Mouse (Mus musculus) neural tube, embryonic 11.5 days (tissue): ENCODE data around the gene Zfand3. TPM values are rescaled to one million over a fixed set of nuclear protein-coding genes. Genes with fewer than 3 reads are reported as not detected.

Experiments
- ATAC-seq: fragments of 200-750 bp; cut with Nextera tagmentation; 2 replicates; pipeline ENCODE4 v1.8.0; 2017; ENCODE audit warnings: moderate number of reproducible peaks, mild to moderate bottlenecking, moderate TSS enrichment, moderate library complexity; ENCODE audit not compliant: insufficient read depth, low FRiP score, low TSS enrichment
- DNase-seq: peaks from one replicate; pipeline ENCODE4 v3.0.0-alpha.2; 2015; ENCODE audit warnings: low spot score
- H3K27ac ChIP-seq: fragments of 300-500 bp; sonication (generic); 2 replicates; pipeline ENCODE4 v1.5.1; 2014; ENCODE audit warnings: low read depth, mild to moderate bottlenecking, low read length
- H3K27me3 ChIP-seq: fragments of 300-500 bp; sonication (generic); 2 replicates; pipeline ENCODE4 v1.6.1; 2014; ENCODE audit warnings: mild to moderate bottlenecking, low read length, mixed read lengths; ENCODE audit not compliant: control insufficient read depth, insufficient read depth
- H3K36me3 ChIP-seq: fragments of 300-500 bp; sonication (generic); 2 replicates; pipeline ENCODE4 v1.6.1; 2014; ENCODE audit warnings: mild to moderate bottlenecking, low read length, moderate library complexity, mixed read lengths; ENCODE audit not compliant: control insufficient read depth, insufficient read depth
- H3K4me1 ChIP-seq: fragments of 300-500 bp; sonication (generic); 2 replicates; pipeline ENCODE4 v1.6.1; 2014; ENCODE audit warnings: low read length, mixed read lengths; ENCODE audit not compliant: control insufficient read depth, insufficient read depth
- H3K4me2 ChIP-seq: fragments of 300-500 bp; sonication (generic); 2 replicates; pipeline ENCODE4 v1.6.1; 2014; ENCODE audit warnings: low read depth, mild to moderate bottlenecking, moderate library complexity
- H3K4me3 ChIP-seq: fragments of 300-500 bp; sonication (generic); 2 replicates; pipeline ENCODE4 v1.5.1; 2014; ENCODE audit warnings: low read depth, low read length
- H3K9ac ChIP-seq: fragments of 300-500 bp; sonication (generic); 2 replicates; pipeline ENCODE4 v1.6.1; 2014; ENCODE audit warnings: mild to moderate bottlenecking, low read length
- H3K9me3 ChIP-seq: fragments of 300-500 bp; sonication (generic); 2 replicates; pipeline ENCODE4 v1.6.1; 2016; ENCODE audit warnings: low read length; ENCODE audit not compliant: control insufficient read depth
- WGBS: fragments of 180-500 bp; shearing (Covaris S2); extraction: QIAGEN DNeasy Blood & Tissue Kit; methylation state at CpG from one replicate; pipeline ENCODE4 v1.1.7; 2014; 5-methylcytosine and 5-hydroxymethylcytosine counted together
- polyA plus RNA-seq: library from polyadenylated mRNA; unstranded; fragments of >200 nt; fragmentation: Nextera tagmentation; extraction: Ambion mirVana; gene quantifications from 2 replicates; pipeline ENCODE4 v1.2.1, GENCODE M21; 2014

The Zfand3 gene
- polyA plus RNA-seq, 1 experiment from 2014 or later = 67.0 TPM

DNA sequence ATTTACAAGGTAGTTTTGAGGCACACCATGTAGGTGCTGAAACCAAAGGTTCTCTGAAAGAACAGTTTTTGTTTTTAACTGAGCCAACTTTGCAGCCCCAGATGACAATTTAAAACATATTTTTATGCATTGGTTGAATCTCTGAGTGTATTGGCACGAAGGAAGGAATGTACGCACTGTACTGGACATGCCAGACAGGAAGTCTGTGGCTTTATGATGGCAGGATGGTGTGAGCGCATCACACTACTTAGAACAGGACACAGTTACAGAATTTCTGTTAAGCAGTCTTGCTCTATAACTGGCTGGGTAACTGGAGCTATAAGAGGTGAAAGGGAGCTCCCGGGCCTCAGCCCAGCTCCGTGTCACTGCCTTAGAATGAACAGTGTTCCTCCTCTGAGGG, 92.6 kb downstream of the Zfand3 start:
- Histone ChIP-seq H3K27ac (no peak overlapping the region), H3K9me3 (no peaks in the 10 kb centered on the region), H3K9ac (no peak overlapping the region), H3K4me2 (no peak overlapping the region), H3K27me3 (no peaks in the 10 kb centered on the region), H3K36me3 (0 out of 2 replicates have a peak, but pooled peaks cover 2% of the 10 kb centered on the region), H3K4me3 (no peak overlapping the region), H3K4me1 (peaks cover 4% of the 10 kb centered on the region; the same call in 1 of the 2 replicates)
- ATAC-seq (no peak), DNase-seq (no peak)
- 89% methylated on average over 5 of the region's 5 CpGs for WGBS

DNA sequence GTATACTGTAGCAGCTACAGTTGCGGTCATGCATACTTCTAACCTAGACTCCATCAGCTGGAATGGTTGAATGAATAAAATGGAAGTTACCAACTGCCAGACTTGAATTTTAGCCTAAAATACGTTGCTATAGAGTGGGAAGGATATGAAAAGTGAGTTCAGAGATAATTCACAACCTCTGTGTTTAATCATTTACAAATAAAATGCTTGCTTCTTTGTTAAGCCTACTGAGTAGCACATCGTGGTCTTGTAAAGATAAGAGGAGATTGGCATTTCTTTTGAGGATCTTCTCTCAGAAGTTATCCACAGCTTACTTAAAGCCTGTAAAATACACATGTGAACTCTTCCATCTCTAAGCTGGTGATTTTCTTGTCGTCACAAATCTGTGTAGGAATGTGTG, 93.1 kb downstream of the Zfand3 start:
- ATAC-seq = no peak
- DNase-seq = no peak

DNA sequence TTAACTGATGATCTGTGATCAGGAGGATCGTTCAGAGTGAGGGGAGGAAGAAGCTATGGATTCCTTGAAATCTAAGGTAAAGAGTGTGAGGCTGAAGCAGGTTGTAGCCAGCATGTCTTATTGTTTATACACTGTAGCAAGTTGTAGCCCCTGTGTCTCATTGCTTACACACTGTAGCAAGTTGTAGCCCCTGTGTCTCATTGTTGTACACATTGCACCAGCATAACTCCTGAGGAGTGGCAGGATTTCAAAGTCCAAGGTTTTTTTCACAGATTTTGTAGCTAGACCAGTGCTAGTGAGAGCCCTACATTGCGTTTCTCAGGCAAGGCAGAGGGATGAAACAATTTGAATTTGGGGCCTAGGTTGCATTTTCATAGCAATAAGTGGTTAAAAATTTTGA, 95.1 kb downstream of the Zfand3 start:
- peaks cover 4% of the 10 kb centered on the region; the same call in 1 of the 2 replicates for H3K4me1 ChIP-seq
- H3K4me3 ChIP-seq = no peak overlapping the region
- no peak overlapping the region for H3K9ac ChIP-seq
- no peaks in the 10 kb centered on the region for H3K27me3 ChIP-seq
- ATAC-seq (no peak), DNase-seq (no peak)
- H3K9me3 ChIP-seq = no peaks in the 10 kb centered on the region
- H3K4me2 ChIP-seq = no peak overlapping the region
- H3K36me3 ChIP-seq = no peaks in the 10 kb centered on the region
- no peak overlapping the region for H3K27ac ChIP-seq
- WGBS = 80% methylated on average over 2 of the region's 2 CpGs

More for the DNA sequence above, 93.1 kb downstream of the Zfand3 start:
- no peak overlapping the region for H3K9ac ChIP-seq
- no peaks in the 10 kb centered on the region for H3K27me3 ChIP-seq
- H3K9me3 ChIP-seq = no peaks in the 10 kb centered on the region
- H3K36me3 ChIP-seq = 0 out of 2 replicates have a peak, but pooled peaks cover 2% of the 10 kb centered on the region
- no peak overlapping the region for H3K27ac ChIP-seq
- H3K4me2 ChIP-seq = no peak overlapping the region
- peaks cover 4% of the 10 kb centered on the region; the same call in 1 of the 2 replicates for H3K4me1 ChIP-seq
- 88% methylated on average over 4 of the region's 4 CpGs for WGBS
- H3K4me3 ChIP-seq = no peak overlapping the region

DNA sequence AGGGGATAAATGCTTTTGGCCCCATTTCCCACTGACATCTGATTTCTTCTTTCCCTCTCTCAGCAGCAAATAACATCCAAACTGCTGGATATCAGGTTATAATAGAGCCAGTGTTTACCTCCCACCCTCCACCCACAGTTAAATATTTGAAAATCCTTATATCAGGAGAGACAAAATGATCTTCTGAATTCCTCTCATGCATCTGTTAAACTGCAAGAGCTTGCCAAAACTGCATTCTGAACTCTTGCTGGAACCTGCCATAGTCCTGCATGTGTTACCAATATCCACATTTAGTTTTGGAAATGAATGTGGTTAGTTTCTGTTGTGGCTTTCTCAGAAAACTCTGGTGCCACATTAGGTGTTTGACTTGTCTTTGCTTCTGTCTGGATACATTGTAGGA, 97.3 kb downstream of the Zfand3 start:
- Histone ChIP-seq H3K9ac (no peak overlapping the region), H3K27ac (no peak overlapping the region), H3K36me3 (no peaks in the 10 kb centered on the region), H3K4me3 (no peak overlapping the region), H3K4me1 (peaks cover 4% of the 10 kb centered on the region; the same call in 1 of the 2 replicates), H3K4me2 (no peak overlapping the region), H3K9me3 (no peaks in the 10 kb centered on the region), H3K27me3 (no peaks in the 10 kb centered on the region)
- no peak for DNase-seq
- no peak for ATAC-seq

DNA sequence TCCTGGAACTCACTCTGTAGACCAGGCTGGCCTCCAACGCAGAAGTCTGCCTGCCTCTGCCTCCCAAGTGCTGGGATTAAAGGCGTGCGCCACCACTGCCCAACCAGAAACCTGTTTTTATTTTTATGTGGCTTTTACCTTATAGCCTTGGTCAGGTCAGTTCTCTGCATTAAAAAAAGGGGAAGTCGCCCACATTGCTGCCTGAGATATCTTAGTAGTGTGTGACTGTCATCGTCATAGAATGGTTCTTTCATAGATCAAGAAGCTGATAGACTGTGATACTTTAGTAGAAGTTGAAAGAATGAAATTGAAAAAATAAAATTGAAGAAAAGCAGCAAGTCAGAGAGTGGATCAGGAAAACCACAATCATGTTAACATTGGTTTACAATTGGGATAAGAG, 98.5 kb downstream of the Zfand3 start:
- ATAC-seq (no peak), DNase-seq (no peak)
- WGBS = 95% methylated on average over 5 of the region's 5 CpGs

DNA sequence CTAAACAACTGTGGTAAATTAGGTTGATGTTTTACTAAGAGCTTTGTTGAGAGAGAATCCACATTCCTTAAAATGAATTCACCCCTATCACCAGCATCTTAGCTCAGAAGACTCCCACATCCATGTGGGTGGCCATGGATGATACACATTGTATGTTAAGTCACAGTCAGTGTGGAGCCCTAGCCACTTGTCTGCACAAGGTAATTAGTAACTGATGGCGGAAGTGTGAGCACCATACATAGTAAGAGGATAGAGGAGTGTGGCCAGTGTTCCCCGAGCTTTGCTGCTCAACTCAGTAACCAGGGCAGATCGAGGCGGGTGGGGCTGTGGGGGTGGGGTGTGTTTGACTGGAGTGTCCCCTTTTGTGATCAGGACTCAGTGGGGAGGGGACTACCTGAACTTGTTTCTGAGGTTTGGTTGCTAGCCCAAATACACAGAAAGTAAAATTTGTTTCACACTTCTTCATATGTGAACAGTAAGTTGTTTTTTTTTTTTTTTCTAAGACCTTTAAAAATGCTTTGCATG, 99.2 kb downstream of the Zfand3 start:
- ATAC-seq = no peak
- H3K9ac ChIP-seq = no peak overlapping the region
- no peak overlapping the region for H3K4me3 ChIP-seq
- DNase-seq = no peak
- H3K27me3 ChIP-seq = no peaks in the 10 kb centered on the region
- no peaks in the 10 kb centered on the region for H3K9me3 ChIP-seq
- H3K36me3 ChIP-seq = no peaks in the 10 kb centered on the region
- 72% methylated on average over 4 of the region's 4 CpGs for WGBS
- H3K4me2 ChIP-seq = no peak overlapping the region
- peaks cover 4% of the 10 kb centered on the region; the same call in 1 of the 2 replicates for H3K4me1 ChIP-seq
- no peak overlapping the region for H3K27ac ChIP-seq

More for the DNA sequence above, 98.5 kb downstream of the Zfand3 start:
- H3K9ac ChIP-seq = no peak overlapping the region
- H3K4me1 ChIP-seq = peaks cover 4% of the 10 kb centered on the region; the same call in 1 of the 2 replicates
- no peak overlapping the region for H3K4me3 ChIP-seq
- no peaks in the 10 kb centered on the region for H3K27me3 ChIP-seq
- no peaks in the 10 kb centered on the region for H3K9me3 ChIP-seq
- no peak overlapping the region for H3K4me2 ChIP-seq
- H3K27ac ChIP-seq = no peak overlapping the region
- H3K36me3 ChIP-seq = no peaks in the 10 kb centered on the region

DNA sequence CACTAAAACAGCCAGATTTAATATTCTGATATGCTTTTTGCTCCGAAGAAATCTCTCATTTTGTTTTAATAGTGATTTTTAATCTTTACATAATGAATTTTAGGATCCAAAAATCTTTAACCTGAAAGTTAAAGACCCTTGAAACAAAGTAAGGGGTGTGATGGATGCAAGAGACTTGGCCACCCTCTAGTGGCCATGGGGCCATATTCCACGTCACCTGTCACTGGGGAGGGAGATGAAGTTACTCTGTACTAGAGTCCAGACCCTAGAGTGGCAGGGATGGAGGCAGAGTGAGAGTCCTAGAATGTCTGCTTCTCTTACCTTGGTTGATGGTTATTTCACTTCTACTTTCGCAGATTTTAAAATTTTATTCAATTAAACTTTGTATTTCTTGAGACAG, 100.8 kb downstream of the Zfand3 start:
- no peak for DNase-seq
- ATAC-seq = no peak
- 89% methylated on average over 3 of the region's 3 CpGs for WGBS
- Histone ChIP-seq H3K27me3 (no peaks in the 10 kb centered on the region), H3K4me2 (no peak overlapping the region), H3K9ac (no peak overlapping the region), H3K9me3 (no peaks in the 10 kb centered on the region), H3K27ac (no peak overlapping the region), H3K4me1 (no peaks in the 10 kb centered on the region), H3K4me3 (no peak overlapping the region), H3K36me3 (no peaks in the 10 kb centered on the region)

DNA sequence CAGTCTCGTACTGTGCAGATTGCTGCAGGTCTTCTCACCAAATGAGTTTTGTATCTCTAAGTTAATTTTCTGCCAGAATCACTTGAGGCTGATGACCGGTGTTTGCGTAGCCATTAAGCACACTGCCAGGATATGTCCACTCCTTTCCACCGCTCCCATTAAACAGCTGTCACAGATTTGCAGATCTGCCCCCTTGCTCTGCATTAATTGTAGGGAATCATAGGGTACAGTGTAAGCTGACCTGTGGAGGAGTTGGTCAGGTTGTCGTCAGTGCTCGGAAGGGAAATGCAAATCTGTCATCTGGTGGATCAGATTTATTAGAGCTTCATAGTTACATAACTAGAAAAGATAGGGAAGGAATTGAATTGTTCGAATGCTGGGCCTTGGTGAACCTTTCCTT, 106.1 kb downstream of the Zfand3 start:
- Histone ChIP-seq H3K9ac (no peak overlapping the region), H3K4me2 (no peak overlapping the region), H3K36me3 (no peaks in the 10 kb centered on the region), H3K4me3 (no peak overlapping the region), H3K4me1 (peaks cover 7% of the 10 kb centered on the region; the same call in 1 of the 2 replicates), H3K9me3 (no peaks in the 10 kb centered on the region), H3K27me3 (no peaks in the 10 kb centered on the region), H3K27ac (no peak overlapping the region)
- 75% methylated on average over 7 of the region's 7 CpGs for WGBS
- DNase-seq (no peak), ATAC-seq (no peak)

DNA sequence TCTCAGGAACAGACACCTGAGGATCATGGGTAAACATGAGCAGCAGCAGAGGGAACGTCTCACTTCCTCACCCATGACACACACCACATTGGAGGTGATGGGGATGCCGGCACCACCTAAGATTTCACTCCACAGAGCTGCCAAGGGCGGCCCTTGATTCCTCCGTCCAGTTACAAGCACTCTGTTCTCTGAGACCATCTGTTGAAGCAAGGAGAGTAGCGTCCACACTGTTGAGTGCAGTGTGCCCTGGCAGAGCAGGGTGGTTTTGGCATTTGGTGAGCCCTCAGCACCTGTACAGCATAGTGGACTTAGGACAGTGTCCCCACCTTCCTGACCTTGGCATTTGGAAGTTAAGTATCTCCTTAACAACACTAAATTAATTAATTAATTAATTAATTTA, 107.0 kb downstream of the Zfand3 start:
- no peaks in the 10 kb centered on the region for H3K36me3 ChIP-seq
- no peaks in the 10 kb centered on the region for H3K27me3 ChIP-seq
- no peak overlapping the region for H3K27ac ChIP-seq
- ATAC-seq (no peak), DNase-seq (no peak)
- no peaks in the 10 kb centered on the region for H3K9me3 ChIP-seq
- H3K4me3 ChIP-seq = no peak overlapping the region
- 67% methylated on average over 5 of the region's 5 CpGs for WGBS
- H3K4me2 ChIP-seq = no peak overlapping the region
- peaks cover 7% of the 10 kb centered on the region; the same call in 1 of the 2 replicates for H3K4me1 ChIP-seq
- no peak overlapping the region for H3K9ac ChIP-seq
